Mouse (Mus musculus) embryonic fibroblast, embryonic 13.5 days (primary cell): ENCODE data around the gene Fcho2. TPM values are rescaled to one million over a fixed set of nuclear protein-coding genes. Genes with fewer than 3 reads are reported as not detected.

Experiments
- H3K27ac ChIP-seq: 2 replicates; pipeline ENCODE4 v1.5.1; 2012; ENCODE audit warnings: low read length, control low read depth, inconsistent platforms; ENCODE audit not compliant: insufficient read depth
- H3K4me1 ChIP-seq: 2 replicates; pipeline ENCODE4 v1.6.1; 2011; ENCODE audit warnings: low read length; ENCODE audit not compliant: control insufficient read depth, insufficient read depth
- H3K4me3 ChIP-seq: 2 replicates; pipeline ENCODE4 v1.5.1; 2011; ENCODE audit warnings: mild to moderate bottlenecking, control low read depth, low read length; ENCODE audit not compliant: insufficient read depth
- CTCF ChIP-seq: IDR thresholded peaks from 2 replicates; pipeline ENCODE4 v1.5.1; 2011; ENCODE audit warnings: mild to moderate bottlenecking, control low read depth, low read length, moderate library complexity, borderline replicate concordance; ENCODE audit not compliant: insufficient read depth
- POLR2A ChIP-seq: IDR thresholded peaks from 2 replicates; pipeline ENCODE4 v1.6.1; 2011; ENCODE audit warnings: low read depth, mild to moderate bottlenecking, control low read depth, low read length, moderate library complexity
- polyA plus RNA-seq: library from polyadenylated mRNA; stranded (reverse); fragments of >200 nt; gene quantifications from 2 replicates; pipeline ENCODE4 v1.2.4, GENCODE M21; 2011; ENCODE audit warnings: low read depth; ENCODE audit not compliant: missing spikeins, insufficient read length

Fcho2 gene
- polyA plus RNA-seq, 1 experiment = 57.6 TPM

- Histone ChIP-seq H3K4me1 (no peaks in the 10 kb centered on the region), H3K27ac (no peak overlapping the region), H3K4me3 (no peak overlapping the region)
- no peak for TF ChIP-seq CTCF
- TF ChIP-seq POLR2A = no peak
Measured at GRCm38 (mm10) chr13:98722296-98722695, 93.0 kb downstream of the Fcho2 start.

- no peak for TF ChIP-seq POLR2A
- TF ChIP-seq CTCF = no peak
- no peak overlapping the region for H3K4me3 ChIP-seq
- no peak overlapping the region for H3K27ac ChIP-seq
- H3K4me1 ChIP-seq = no peaks in the 10 kb centered on the region
Measured at GRCm38 (mm10) chr13:98716176-98716575, 99.1 kb downstream of the Fcho2 start.

- no peak for TF ChIP-seq POLR2A
- no peak for TF ChIP-seq CTCF
- Histone ChIP-seq H3K4me1 (no peaks in the 10 kb centered on the region), H3K27ac (no peak overlapping the region), H3K4me3 (no peak overlapping the region)
Measured at GRCm38 (mm10) chr13:98715443-98715990, 99.7 kb downstream of the Fcho2 start.

DNA sequence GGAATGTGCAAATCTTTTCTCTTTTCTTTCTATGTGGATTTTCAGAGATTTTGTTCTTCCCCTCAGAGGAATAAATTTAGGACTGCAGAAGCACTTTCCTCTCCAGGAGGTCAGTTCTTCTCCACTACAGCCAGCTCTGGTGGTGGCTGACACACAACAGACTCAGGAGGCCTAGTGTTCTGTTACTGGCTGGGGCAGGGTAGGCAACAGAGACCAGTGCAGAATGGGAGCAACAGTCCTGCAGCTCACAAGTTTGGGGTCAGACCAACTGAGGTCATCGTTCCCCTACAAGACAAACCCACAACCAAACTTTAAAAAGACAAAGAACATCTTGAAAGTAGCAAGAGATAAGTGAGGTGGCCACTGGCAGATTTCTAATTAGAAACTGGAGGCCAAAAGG, 104.6 kb downstream of the Fcho2 start:
- H3K4me3 ChIP-seq = no peak overlapping the region
- no peak for TF ChIP-seq POLR2A
- TF ChIP-seq CTCF = no peak
- H3K4me1 ChIP-seq = no peaks in the 10 kb centered on the region
- H3K27ac ChIP-seq = no peak overlapping the region

DNA sequence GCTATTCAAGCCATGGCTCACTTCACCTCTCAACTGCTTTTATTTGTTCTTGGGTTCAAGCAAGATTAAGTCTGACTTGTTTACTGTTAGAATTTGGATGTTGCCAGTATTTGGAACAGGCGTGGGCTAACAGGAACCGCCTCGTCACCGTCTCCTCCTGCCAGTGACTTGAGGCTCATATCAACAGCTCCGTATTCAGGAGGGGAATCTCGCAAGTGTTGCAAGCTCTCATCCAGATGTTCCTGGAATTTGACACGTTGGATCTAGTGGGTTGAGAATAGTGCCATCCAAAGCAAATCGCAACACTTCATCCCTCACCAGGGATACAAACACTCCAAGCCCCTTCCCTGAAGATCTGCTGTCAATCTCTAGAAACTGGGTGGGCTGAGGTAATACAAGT, 105.0 kb downstream of the Fcho2 start:
- TF ChIP-seq CTCF (no peak), POLR2A (no peak)
- no peaks in the 10 kb centered on the region for H3K4me1 ChIP-seq
- no peak overlapping the region for H3K4me3 ChIP-seq
- no peak overlapping the region for H3K27ac ChIP-seq

DNA sequence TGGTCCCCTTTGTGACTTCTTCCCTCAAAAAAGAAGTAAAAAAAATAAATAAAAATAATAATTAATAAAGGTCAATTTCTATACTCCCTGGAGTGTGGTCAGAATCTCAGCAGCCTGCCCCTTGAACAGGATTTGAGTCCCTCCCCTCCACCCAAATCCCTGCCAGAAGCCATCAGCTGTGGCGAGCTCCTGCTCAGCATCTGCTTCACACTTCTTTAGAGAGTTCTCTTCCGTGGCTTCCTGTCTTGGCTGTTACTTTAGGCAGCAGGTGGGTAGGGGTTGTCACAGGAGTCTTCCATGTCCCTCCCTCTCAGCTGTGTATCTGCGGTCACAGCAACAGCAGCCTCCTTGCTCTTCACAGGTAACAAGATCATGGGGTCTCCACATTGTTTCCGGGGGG, 109.7 kb downstream of the Fcho2 start:
- no peak overlapping the region for H3K4me3 ChIP-seq
- no peaks in the 10 kb centered on the region for H3K4me1 ChIP-seq
- no peak for TF ChIP-seq POLR2A
- no peak overlapping the region for H3K27ac ChIP-seq

DNA sequence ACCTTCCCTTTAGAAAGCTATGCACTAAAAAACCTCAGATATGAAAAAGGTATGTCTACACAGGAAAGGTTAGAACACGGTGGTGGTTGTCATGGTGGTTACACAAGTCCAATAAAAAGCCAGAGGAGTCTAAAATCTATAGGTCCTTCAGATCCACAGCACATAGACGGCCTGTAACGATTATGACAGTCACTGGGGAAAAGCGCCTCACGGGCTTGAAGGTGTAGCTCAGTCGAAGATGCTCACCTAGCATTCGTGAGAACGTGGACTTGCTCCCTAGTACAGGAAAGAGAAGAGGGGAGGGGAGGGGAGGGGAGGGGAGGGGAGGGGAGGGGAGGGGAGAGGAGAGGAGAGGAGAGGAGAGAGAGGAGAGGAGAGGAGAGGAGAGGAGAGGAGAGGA, 111.5 kb downstream of the Fcho2 start:
- H3K4me1 ChIP-seq = no peaks in the 10 kb centered on the region
- H3K4me3 ChIP-seq = no peak overlapping the region
- TF ChIP-seq POLR2A = no peak
- TF ChIP-seq CTCF = no peak
- H3K27ac ChIP-seq = no peak overlapping the region

- no peak overlapping the region for H3K27ac ChIP-seq
- no peak for TF ChIP-seq POLR2A
- no peak for TF ChIP-seq CTCF
- H3K4me3 ChIP-seq = no peak overlapping the region
- H3K4me1 ChIP-seq = no peaks in the 10 kb centered on the region
Measured at GRCm38 (mm10) chr13:98702361-98702760, 112.9 kb downstream of the Fcho2 start.

- H3K4me3 ChIP-seq = no peak overlapping the region
- no peak overlapping the region for H3K27ac ChIP-seq
- H3K4me1 ChIP-seq = no peaks in the 10 kb centered on the region
- TF ChIP-seq POLR2A = no peak
- TF ChIP-seq CTCF = no peak
Measured at GRCm38 (mm10) chr13:98701309-98701675, 114.0 kb downstream of the Fcho2 start.

- H3K4me3 ChIP-seq = no peak overlapping the region
- no peak overlapping the region for H3K27ac ChIP-seq
- no peaks in the 10 kb centered on the region for H3K4me1 ChIP-seq
- TF ChIP-seq CTCF = no peak
- TF ChIP-seq POLR2A = no peak
Measured at GRCm38 (mm10) chr13:98700661-98701308, 114.5 kb downstream of the Fcho2 start.

DNA sequence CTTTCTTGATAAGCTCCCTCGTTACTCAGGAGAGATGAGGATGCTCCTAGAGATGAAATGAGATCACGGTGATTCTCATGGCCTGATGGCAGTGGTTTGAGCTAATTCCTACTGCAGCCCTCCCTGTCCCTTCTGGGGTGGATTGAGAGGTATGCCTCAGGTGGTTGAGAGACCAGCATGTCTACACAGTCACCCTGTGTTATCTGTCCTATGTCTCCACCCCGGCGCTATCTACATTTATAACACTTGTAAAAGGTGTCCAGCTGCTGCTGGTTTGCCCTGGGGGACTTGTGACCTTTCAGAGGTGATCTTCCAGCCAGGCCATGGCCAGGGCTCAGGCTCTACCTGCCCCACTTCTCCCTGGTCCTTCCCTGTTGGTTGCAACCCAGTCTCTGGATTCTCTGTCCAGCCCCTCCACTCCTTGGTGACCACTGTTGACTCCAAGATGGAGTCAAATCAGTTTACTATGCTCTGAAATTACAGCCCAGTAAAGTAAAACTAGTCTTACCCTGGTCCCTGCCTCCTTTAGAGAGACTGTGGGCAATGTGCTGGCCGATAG, 115.2 kb downstream of the Fcho2 start:
- H3K4me3 ChIP-seq = no peak overlapping the region
- H3K4me1 ChIP-seq = no peaks in the 10 kb centered on the region
- H3K27ac ChIP-seq = no peak overlapping the region
- no peak for TF ChIP-seq CTCF
- TF ChIP-seq POLR2A = no peak
